Mouse (Mus musculus) lung, embryonic 16.5 days (tissue): Measurements from ENCODE around the gene Gsg1. TPM values are rescaled to one million over a fixed set of nuclear protein-coding genes. Genes with fewer than 3 reads are reported as not detected.

Source experiments
- ATAC-seq: fragments of 200-750 bp; cut with Nextera tagmentation; 2 replicates; pipeline ENCODE4 v1.8.0; 2017; ENCODE audit warnings: low read depth, mild to moderate bottlenecking, moderate library complexity
- H3K27ac ChIP-seq: fragments of 300-500 bp; sonication (generic); 2 replicates; pipeline ENCODE4 v1.5.1; 2014; ENCODE audit warnings: mild to moderate bottlenecking, control low read depth, low read length
- H3K27me3 ChIP-seq: fragments of 300-500 bp; sonication (generic); 2 replicates; pipeline ENCODE4 v1.6.1; 2014; ENCODE audit warnings: low read depth, low read length, mixed read lengths; ENCODE audit not compliant: control insufficient read depth, insufficient read depth
- H3K36me3 ChIP-seq: fragments of 300-500 bp; sonication (generic); 2 replicates; pipeline ENCODE4 v1.6.1; 2014; ENCODE audit warnings: low read length; ENCODE audit not compliant: control insufficient read depth, insufficient read depth
- H3K4me1 ChIP-seq: fragments of 300-500 bp; sonication (generic); replicated peaks from 2 replicates; pipeline ENCODE4 v1.6.1; 2014; ENCODE audit warnings: low read length, mixed read lengths; ENCODE audit not compliant: control insufficient read depth, insufficient read depth
- H3K4me2 ChIP-seq: fragments of 300-500 bp; sonication (generic); 2 replicates; pipeline ENCODE4 v1.6.1; 2014; ENCODE audit warnings: low read depth, low read length, control low read depth
- H3K4me3 ChIP-seq: fragments of 300-500 bp; sonication (generic); 2 replicates; pipeline ENCODE4 v1.5.1; 2014; ENCODE audit warnings: mild to moderate bottlenecking, low read length, control low read depth
- H3K9ac ChIP-seq: fragments of 300-500 bp; sonication (generic); 2 replicates; pipeline ENCODE4 v1.6.1; 2014; ENCODE audit warnings: low read length, control low read depth
- H3K9me3 ChIP-seq: fragments of 300-500 bp; sonication (generic); 2 replicates; pipeline ENCODE4 v1.6.1; 2016; ENCODE audit warnings: low read length; ENCODE audit not compliant: control insufficient read depth
- WGBS: fragments of 180-500 bp; shearing (Covaris S2); extraction: QIAGEN DNeasy Blood & Tissue Kit; methylation state at CpG from one replicate; pipeline ENCODE4 v1.1.7; 2014; 5-methylcytosine and 5-hydroxymethylcytosine counted together
- polyA plus RNA-seq: library from polyadenylated mRNA; unstranded; fragments of >200 nt; fragmentation: Nextera tagmentation; extraction: Ambion mirVana; gene quantifications from 2 replicates; pipeline ENCODE4 v1.2.1, GENCODE M21; 2015

The Gsg1 gene
- polyA plus RNA-seq, 1 experiment from 2014 or later, result 7.6 TPM

DNA sequence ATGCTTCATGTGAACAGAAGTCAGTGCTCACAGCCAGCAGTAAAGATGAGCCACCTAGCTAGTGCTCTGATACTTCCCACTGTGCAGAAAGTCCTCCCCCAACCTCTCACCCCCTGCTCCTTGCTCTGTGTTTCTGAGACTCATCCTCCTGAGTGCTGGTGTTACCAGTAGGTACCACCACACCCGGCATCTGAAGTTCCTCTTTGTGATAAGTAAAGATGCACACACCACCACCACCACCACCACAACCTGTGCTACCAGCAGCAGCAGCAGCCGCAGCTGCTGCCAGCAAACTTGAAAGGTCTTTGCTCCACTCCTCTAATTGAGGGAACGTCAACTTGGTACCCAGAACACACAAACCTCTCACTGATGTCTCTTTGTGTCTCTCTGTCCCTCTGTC is 13.1 kb upstream of the Gsg1 start:
- H3K27me3 ChIP-seq, result no peaks in the 10 kb centered on the region
- H3K9me3 ChIP-seq, result peaks cover 5% of the 10 kb centered on the region; the same call in 1 of the 2 replicates
- H3K27ac ChIP-seq, result no peak overlapping the region
- H3K36me3 ChIP-seq, result no peaks in the 10 kb centered on the region
- no peak overlapping the region for H3K9ac ChIP-seq
- 72% methylated on average over 3 of the region's 3 CpGs for WGBS
- peaks cover 8% of the 10 kb centered on the region for H3K4me1 ChIP-seq
- no peak overlapping the region for H3K4me3 ChIP-seq
- no peak overlapping the region for H3K4me2 ChIP-seq
- no peak for ATAC-seq

DNA sequence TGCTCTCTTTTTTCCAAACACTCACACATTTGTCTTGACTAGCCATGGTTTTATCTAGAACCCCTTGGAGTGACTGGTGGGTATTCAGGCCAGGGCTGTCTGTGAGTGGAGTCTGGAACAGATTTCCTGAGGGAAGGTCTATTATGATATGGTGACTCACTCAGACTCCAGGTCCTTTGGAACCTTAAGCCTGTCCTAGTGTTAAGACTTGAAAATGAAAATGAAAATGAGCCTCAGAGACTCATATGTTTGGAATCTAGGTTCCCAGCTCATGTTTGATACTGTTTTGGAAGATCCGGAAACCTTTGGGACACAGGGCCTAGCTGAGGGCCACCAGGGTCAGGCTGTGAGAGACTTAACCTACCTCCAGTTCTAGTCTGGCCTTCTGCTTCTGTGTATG is 11.9 kb upstream of the Gsg1 start:
- peaks cover 4% of the 10 kb centered on the region for H3K4me1 ChIP-seq
- ATAC-seq, result no peak
- no peak overlapping the region for H3K4me2 ChIP-seq
- H3K27me3 ChIP-seq, result no peaks in the 10 kb centered on the region
- no peak overlapping the region for H3K4me3 ChIP-seq
- WGBS, result 94% methylated on average over 1 of the region's 1 CpGs
- no peak overlapping the region for H3K9ac ChIP-seq
- no peaks in the 10 kb centered on the region for H3K36me3 ChIP-seq
- H3K9me3 ChIP-seq, result peaks cover 5% of the 10 kb centered on the region; the same call in 1 of the 2 replicates
- no peak overlapping the region for H3K27ac ChIP-seq

GRCm38 (mm10) chr6:135264136-135264535 is 10.0 kb upstream of the Gsg1 start:
- H3K27ac ChIP-seq, result no peak overlapping the region
- H3K9ac ChIP-seq, result no peak overlapping the region
- H3K4me2 ChIP-seq, result no peak overlapping the region
- no peaks in the 10 kb centered on the region for H3K27me3 ChIP-seq
- no peak for ATAC-seq
- H3K9me3 ChIP-seq, result peaks cover 5% of the 10 kb centered on the region; the same call in 1 of the 2 replicates
- no peaks in the 10 kb centered on the region for H3K36me3 ChIP-seq
- H3K4me3 ChIP-seq, result no peak overlapping the region
- no peaks in the 10 kb centered on the region for H3K4me1 ChIP-seq
- 90% methylated on average over 6 of the region's 6 CpGs for WGBS

GRCm38 (mm10) chr6:135262565-135262964 is 8.4 kb upstream of the Gsg1 start:
- Histone ChIP-seq H3K9me3 (peaks cover 5% of the 10 kb centered on the region; the same call in 1 of the 2 replicates), H3K4me1 (no peaks in the 10 kb centered on the region), H3K4me2 (no peak overlapping the region), H3K9ac (no peak overlapping the region), H3K4me3 (no peak overlapping the region), H3K27me3 (no peaks in the 10 kb centered on the region), H3K27ac (no peak overlapping the region), H3K36me3 (no peaks in the 10 kb centered on the region)
- no peak for ATAC-seq
- 62% methylated on average over 2 of the region's 2 CpGs for WGBS

DNA sequence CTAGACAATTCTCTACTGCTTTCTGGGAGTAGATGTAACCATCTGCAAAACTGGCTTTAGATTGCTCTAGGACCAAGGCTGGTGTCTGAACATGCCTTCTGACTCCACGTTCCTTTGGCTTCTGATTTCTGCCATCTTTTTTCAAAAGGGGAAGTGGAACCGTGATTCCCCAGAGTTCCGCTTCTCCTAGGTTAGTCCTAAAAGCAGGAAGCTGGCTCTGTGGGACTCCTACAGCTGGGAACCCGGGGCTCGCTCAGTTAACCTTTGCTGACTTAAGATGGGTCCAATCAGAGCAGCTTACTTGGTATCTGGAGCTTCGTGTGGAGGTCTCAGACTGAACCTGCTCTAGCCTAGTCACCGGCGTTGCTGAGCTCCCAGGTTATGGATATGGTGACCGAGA is 7.0 kb upstream of the Gsg1 start:
- H3K4me2 ChIP-seq, result no peak overlapping the region
- no peaks in the 10 kb centered on the region for H3K36me3 ChIP-seq
- H3K9me3 ChIP-seq, result peaks cover 5% of the 10 kb centered on the region; the same call in 1 of the 2 replicates
- H3K9ac ChIP-seq, result no peak overlapping the region
- H3K4me3 ChIP-seq, result no peak overlapping the region
- 92% methylated on average over 9 of the region's 9 CpGs for WGBS
- ATAC-seq, result no peak
- no peaks in the 10 kb centered on the region for H3K4me1 ChIP-seq
- H3K27ac ChIP-seq, result no peak overlapping the region
- H3K27me3 ChIP-seq, result no peaks in the 10 kb centered on the region

GRCm38 (mm10) chr6:135260435-135260834 is 6.3 kb upstream of the Gsg1 start:
- WGBS, result 82% methylated on average over 6 of the region's 6 CpGs
- Histone ChIP-seq H3K4me1 (no peaks in the 10 kb centered on the region), H3K27me3 (no peaks in the 10 kb centered on the region), H3K27ac (no peak overlapping the region), H3K9me3 (peaks cover 7% of the 10 kb centered on the region; the same call in 1 of the 2 replicates), H3K4me2 (no peak overlapping the region), H3K4me3 (no peak overlapping the region), H3K9ac (no peak overlapping the region), H3K36me3 (no peaks in the 10 kb centered on the region)
- no peak for ATAC-seq

DNA sequence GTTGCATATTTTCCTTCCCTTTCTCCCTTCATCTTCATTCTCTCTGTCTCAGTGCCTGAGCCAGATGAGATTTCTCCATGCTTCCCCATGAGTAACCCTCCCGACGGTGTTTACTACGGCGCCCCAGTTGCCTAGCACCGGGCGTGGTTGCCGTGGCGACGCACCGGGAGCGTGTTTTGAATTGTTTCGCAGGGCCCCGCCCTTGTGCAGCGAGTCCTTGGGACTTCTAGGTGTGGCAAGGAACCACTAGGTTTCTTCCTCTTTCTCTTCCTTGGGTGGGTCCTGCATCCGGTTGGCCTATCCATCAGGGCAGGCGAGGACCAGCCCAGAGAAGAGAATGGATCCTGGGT is 1.4 kb downstream of the Gsg1 start:
- Histone ChIP-seq H3K4me2 (peak overlapping the region; percentile 45), H3K27ac (peak overlapping the region; percentile 82), H3K4me1 (peaks cover 29% of the 10 kb centered on the region), H3K36me3 (no peaks in the 10 kb centered on the region), H3K9me3 (0 out of 2 replicates have a peak, but pooled peaks cover 2% of the 10 kb centered on the region), H3K27me3 (no peaks in the 10 kb centered on the region; the same call in 1 of the 2 replicates), H3K9ac (peak overlapping the region; percentile 44; the same call in 1 of the 2 replicates), H3K4me3 (peak overlapping the region; percentile 16; the same call in 1 of the 2 replicates)
- WGBS, result 10% methylated on average over 16 of the region's 16 CpGs
- peak; percentile 79 for ATAC-seq

DNA sequence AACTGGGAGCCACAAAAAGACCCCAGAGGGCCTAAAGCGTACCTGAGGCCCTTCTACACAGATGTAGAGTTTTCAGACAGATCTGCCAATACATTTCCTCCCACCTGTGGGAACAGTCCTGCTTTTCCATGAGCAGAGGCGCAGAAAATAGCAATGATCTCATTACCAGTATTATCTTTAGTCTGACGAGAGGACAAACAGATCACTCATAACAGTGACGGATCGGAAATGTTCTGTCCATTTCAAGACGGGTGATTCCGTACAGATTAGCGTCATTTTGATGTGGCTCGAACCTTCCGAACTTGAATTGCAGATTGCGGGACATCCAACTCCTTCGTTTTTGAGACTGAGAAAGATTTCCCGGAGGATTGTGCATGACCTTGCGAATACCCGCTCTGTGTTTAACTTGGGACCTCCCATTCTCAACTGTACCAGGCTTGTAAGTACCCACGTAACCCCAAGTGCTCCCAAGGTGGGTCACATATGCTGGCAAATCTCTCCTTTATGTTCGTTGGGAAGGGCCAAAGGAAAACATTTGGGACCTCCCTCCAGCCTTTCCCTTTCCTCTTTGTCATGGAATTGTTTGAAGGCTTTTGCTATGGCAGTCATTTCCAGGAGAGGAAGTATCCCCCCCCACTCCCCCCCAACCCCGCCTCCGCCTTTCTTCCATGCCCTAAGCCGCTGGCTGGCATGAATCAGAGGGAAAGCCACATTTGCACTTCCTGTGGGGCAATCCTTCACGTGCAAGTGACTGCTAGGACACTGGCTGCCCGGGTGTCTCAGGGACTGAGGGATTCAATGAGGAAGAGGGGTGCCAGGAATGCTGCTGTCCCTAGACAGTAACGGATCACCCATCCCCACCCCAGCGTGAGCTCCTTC is 2.1 kb downstream of the Gsg1 start:
- Histone ChIP-seq H3K4me1 (peaks cover 29% of the 10 kb centered on the region), H3K27ac (peak overlapping the region; percentile 79), H3K4me2 (peak overlapping the region; percentile 45), H3K27me3 (no peaks in the 10 kb centered on the region; the same call in 1 of the 2 replicates), H3K9ac (peak overlapping the region; percentile 44; the same call in 1 of the 2 replicates), H3K9me3 (0 out of 2 replicates have a peak, but pooled peaks cover 2% of the 10 kb centered on the region), H3K36me3 (no peaks in the 10 kb centered on the region), H3K4me3 (peak overlapping the region; percentile 16; the same call in 1 of the 2 replicates)
- WGBS, result 48% methylated on average over 24 of the region's 24 CpGs
- peak; percentile 53 for ATAC-seq

DNA sequence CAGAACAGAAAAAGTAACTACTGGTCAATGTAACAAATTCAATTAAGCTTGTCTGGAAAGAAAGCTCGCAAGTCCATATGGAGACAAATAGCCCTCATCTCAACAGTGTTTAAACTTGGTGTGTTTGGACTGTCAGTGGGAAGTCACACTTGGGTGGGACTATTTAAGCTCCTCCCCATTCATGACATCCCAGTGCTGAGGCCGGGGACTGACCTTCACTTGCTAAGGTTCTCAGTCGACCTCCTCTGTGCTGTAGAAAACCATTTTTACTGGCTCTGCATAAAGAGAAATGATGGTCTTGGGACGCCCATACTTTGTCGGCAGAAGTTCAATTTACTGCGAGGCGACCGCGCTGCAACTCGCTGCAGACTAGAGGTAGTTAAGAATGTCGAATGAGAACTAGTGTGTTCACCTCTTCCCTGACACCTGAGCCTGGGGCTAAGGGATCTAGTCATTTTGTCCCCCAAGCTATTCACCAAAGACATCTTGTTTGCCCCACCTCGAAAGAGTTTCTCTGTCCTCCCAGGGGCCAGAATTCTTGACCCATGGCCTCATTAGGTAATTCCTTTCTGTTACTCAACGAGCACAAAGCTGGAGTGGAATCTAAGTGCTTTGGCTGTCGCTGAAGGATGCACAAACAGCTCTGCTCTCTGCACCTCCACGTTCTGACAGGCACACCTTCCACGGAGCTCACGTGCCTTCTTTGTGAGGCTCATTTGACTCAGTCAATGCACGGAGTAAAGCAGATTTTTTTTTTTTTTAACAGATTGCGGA is 3.0 kb downstream of the Gsg1 start:
- H3K9ac ChIP-seq, result no peak overlapping the region
- no peak overlapping the region; the same call in 1 of the 2 replicates for H3K4me3 ChIP-seq
- ATAC-seq, result no peak
- H3K4me1 ChIP-seq, result peaks cover 29% of the 10 kb centered on the region
- H3K36me3 ChIP-seq, result no peaks in the 10 kb centered on the region
- WGBS, result 53% methylated on average over 19 of the region's 19 CpGs
- H3K9me3 ChIP-seq, result 0 out of 2 replicates have a peak, but pooled peaks cover 2% of the 10 kb centered on the region
- H3K27ac ChIP-seq, result peak overlapping the region; percentile 79
- no peak overlapping the region for H3K4me2 ChIP-seq
- H3K27me3 ChIP-seq, result no peaks in the 10 kb centered on the region; the same call in 1 of the 2 replicates
